Mouse (Mus musculus): ENCODE results near the gene Smarcb1. TPM values are rescaled to one million over a fixed set of nuclear protein-coding genes. Genes with fewer than 3 reads are reported as not detected.

Smarcb1 gene
- polyA plus RNA-seq, 1 experiment from 2014 or later, result 263 TPM

- Histone ChIP-seq H3K27me3 (ENCODE audit: control insufficient read depth, insufficient read depth, low read length) (peaks cover 24% of the 10 kb centered on the region), H3K4me3 (ENCODE audit: low read depth, low read length) (no peak overlapping the region), H3K9me3 (ENCODE audit: control insufficient read depth, low read length) (no peaks in the 10 kb centered on the region), H3K9ac (ENCODE audit: low read length) (no peak overlapping the region), H3K4me1 (ENCODE audit: control insufficient read depth, insufficient read depth, low read length) (peaks cover 9% of the 10 kb centered on the region; the same call in 1 of the 2 replicates), H3K4me2 (ENCODE audit: low read depth, severe bottlenecking) (no peak overlapping the region), H3K27ac (replicated peaks; ENCODE audit: low read depth, low read length) (no peak overlapping the region), H3K36me3 (ENCODE audit: control insufficient read depth, insufficient read depth, low read length) (no peaks in the 10 kb centered on the region)
- no peak for ATAC-seq (ENCODE audit: insufficient number of reproducible peaks, low FRiP score, low TSS enrichment, low read depth)
- WGBS, result 32% methylated on average over 18 of the region's 18 CpGs
- DNase-seq (ENCODE audit: low spot score), result no peak
These were observed 15.7 kb upstream of the Smarcb1 start for GRCm38 (mm10) chr10:75936909-75937667.

DNA sequence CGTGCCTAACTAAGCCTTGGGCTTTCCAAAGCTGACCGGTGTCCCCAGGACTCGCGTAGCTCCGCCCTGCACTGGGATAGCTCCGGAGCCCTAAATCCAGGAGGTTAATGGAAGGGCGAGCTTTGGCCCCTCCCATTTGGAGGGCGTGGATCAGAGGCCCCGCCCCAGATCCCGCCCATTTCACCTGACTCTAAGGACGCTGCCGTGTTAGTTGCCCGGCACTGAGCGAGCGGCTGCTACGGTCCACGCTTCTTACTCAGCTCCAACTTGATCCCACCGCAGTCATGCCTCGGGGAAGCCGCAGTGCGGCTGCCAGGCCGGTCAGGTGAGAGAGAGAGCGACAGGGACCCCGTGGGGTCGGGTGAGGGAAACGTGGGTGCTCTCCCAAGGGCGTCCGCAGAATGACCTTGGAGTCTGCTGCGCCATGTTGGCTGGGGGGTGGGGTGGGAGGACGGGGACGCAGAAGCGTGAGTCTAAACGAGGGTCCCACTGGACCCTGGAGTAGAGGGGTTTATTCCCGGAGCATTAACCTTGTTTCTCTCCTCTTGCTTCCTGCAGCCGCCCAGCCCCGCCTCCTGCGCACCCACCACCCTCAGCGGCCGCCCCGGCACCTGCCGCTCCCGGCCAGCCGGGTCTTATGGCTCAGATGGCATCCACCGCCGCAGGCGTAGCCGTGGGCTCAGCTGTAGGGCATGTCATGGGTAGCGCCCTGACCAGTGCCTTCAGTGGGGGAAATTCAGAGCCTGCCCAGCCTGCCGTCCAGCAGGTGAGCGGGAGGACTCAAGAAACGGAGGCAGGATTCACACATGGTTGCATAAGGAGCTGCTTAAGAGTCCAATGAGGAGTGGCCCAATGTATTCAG lies 14.5 kb upstream of the Smarcb1 start, which contains the start of gene Mmp11:
TSS of gene Mmp11 (minus strand) at position 817 of the 862 bp plus-strand sequence.
- peaks cover 9% of the 10 kb centered on the region; the same call in 1 of the 2 replicates for H3K4me1 ChIP-seq (ENCODE audit: control insufficient read depth, insufficient read depth, low read length)
- H3K27ac ChIP-seq (replicated peaks; ENCODE audit: low read depth, low read length), result no peak within 1 kb of the TSS
- H3K27me3 ChIP-seq (ENCODE audit: control insufficient read depth, insufficient read depth, low read length), result peaks cover 24% of the 10 kb centered on the region
- DNase-seq (ENCODE audit: low spot score), result peak; percentile 85
- H3K9me3 ChIP-seq (ENCODE audit: control insufficient read depth, low read length), result no peaks in the 10 kb centered on the region
- no peak within 1 kb of the TSS; the same call in 1 of the 2 replicates for H3K9ac ChIP-seq (ENCODE audit: low read length)
- H3K4me2 ChIP-seq (ENCODE audit: low read depth, severe bottlenecking), result peak within 1 kb of the TSS; percentile 89
- WGBS, result 2% methylated on average over 51 of the region's 51 CpGs
- peak within 1 kb of the TSS; percentile 38 for H3K4me3 ChIP-seq (ENCODE audit: low read depth, low read length)
- ATAC-seq (ENCODE audit: insufficient number of reproducible peaks, low FRiP score, low TSS enrichment, low read depth), result peak; percentile 60; the same call in 1 of the 2 replicates
- no peaks in the 10 kb centered on the region for H3K36me3 ChIP-seq (ENCODE audit: control insufficient read depth, insufficient read depth, low read length)

DNA sequence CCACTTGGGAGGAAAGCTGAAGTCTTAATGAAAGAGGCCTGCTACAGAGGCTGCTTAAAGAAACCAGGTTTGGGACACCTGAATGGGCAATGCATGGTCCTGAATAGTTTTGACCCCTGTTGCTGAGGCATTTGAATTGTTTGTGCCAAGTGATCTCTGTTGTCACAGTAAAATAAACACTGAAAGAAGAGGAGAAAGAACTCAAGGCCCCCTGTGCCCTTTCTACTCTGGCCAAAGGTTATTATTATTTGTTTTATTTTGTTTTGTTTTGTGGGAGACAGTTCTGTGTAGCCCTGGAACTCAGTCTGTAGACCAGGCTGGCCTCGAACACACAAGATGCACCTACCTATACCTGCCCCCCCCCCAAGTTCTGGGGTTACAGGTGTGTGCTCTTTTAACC lies 13.6 kb upstream of the Smarcb1 start:
- H3K4me2 ChIP-seq (ENCODE audit: low read depth, severe bottlenecking), result peak overlapping the region; percentile 89
- peaks cover 26% of the 10 kb centered on the region for H3K27me3 ChIP-seq (ENCODE audit: control insufficient read depth, insufficient read depth, low read length)
- no peak overlapping the region for H3K27ac ChIP-seq (replicated peaks; ENCODE audit: low read depth, low read length)
- ATAC-seq (ENCODE audit: insufficient number of reproducible peaks, low FRiP score, low TSS enrichment, low read depth) (no peak), DNase-seq (ENCODE audit: low spot score) (no peak)
- WGBS, result 82% methylated on average over 1 of the region's 1 CpGs
- peaks cover 12% of the 10 kb centered on the region for H3K4me1 ChIP-seq (ENCODE audit: control insufficient read depth, insufficient read depth, low read length)
- no peaks in the 10 kb centered on the region for H3K36me3 ChIP-seq (ENCODE audit: control insufficient read depth, insufficient read depth, low read length)
- no peak overlapping the region for H3K9ac ChIP-seq (ENCODE audit: low read length)
- no peak overlapping the region for H3K4me3 ChIP-seq (ENCODE audit: low read depth, low read length)
- no peaks in the 10 kb centered on the region for H3K9me3 ChIP-seq (ENCODE audit: control insufficient read depth, low read length)

DNA sequence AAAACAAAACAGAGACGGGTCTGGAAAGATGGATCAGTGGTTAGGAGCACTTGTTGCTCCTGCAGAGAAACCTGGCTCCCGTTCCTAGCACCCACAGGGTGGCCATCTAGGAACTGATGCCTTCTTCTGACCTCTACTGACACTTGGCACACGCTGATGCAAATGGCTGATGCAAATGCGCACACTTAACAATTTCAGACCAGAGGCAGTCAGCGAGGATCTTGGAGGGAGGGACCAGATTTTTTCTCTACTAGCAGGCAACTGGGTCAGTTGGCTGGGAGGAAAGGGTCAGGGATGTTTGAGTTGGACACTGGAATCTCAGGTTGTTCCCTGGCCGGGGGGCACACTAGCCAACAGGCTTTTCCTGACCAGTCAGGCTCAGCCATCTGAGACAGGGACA lies 11.5 kb upstream of the Smarcb1 start, which contains the start of gene Chchd10:
TSS of gene Chchd10 (plus strand) at position 240 of the 400 bp plus-strand sequence.
- Histone ChIP-seq H3K9me3 (ENCODE audit: control insufficient read depth, low read length) (no peaks in the 10 kb centered on the region), H3K27ac (replicated peaks; ENCODE audit: low read depth, low read length) (no peak within 1 kb of the TSS), H3K27me3 (ENCODE audit: control insufficient read depth, insufficient read depth, low read length) (peaks cover 21% of the 10 kb centered on the region), H3K4me2 (ENCODE audit: low read depth, severe bottlenecking) (peak within 1 kb of the TSS; percentile 86), H3K9ac (ENCODE audit: low read length) (peak within 1 kb of the TSS; percentile 92), H3K4me1 (ENCODE audit: control insufficient read depth, insufficient read depth, low read length) (peaks cover 12% of the 10 kb centered on the region), H3K36me3 (ENCODE audit: control insufficient read depth, insufficient read depth, low read length) (no peaks in the 10 kb centered on the region), H3K4me3 (ENCODE audit: low read depth, low read length) (peak within 1 kb of the TSS; percentile 67)
- DNase-seq (ENCODE audit: low spot score) (no peak), ATAC-seq (ENCODE audit: insufficient number of reproducible peaks, low FRiP score, low TSS enrichment, low read depth) (no peak)
- 33% methylated on average over 6 of the region's 6 CpGs for WGBS

DNA sequence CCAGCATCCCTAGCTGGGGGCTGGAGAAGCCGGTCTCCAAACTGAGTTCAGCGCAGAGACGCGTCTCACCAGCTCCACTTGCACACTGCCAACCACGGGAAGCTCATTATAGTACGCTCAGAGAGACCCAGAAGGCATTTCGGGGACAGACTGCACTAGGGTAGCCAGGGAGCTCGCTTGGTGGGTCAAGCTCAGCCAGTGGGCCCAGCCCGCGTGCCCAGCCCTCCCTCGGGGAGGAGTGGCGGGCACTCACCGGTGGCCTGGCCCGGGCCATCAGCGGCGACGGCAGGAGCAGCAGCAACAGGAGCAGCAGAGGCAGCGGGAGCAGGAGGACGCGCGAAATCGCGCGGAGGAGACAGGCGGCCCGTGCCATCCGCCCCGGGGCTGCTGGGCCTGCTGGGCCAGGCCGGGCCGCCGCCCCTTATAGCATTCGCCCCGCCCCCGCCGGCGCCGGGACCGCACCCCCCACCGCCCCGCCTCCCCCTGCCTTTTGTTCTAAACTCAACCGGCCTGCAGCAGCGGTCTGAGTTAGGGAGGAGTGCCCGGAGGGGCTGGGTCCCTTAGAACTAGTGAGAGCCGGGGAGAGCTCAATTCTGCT lies 10.8 kb upstream of the Smarcb1 start:
- Histone ChIP-seq H3K27ac (replicated peaks; ENCODE audit: low read depth, low read length) (no peak overlapping the region), H3K4me3 (ENCODE audit: low read depth, low read length) (peak overlapping the region; percentile 67), H3K27me3 (ENCODE audit: control insufficient read depth, insufficient read depth, low read length) (peaks cover 16% of the 10 kb centered on the region), H3K4me1 (ENCODE audit: control insufficient read depth, insufficient read depth, low read length) (peaks cover 12% of the 10 kb centered on the region), H3K9ac (ENCODE audit: low read length) (peak overlapping the region; percentile 92), H3K36me3 (ENCODE audit: control insufficient read depth, insufficient read depth, low read length) (no peaks in the 10 kb centered on the region), H3K4me2 (ENCODE audit: low read depth, severe bottlenecking) (peak overlapping the region; percentile 86), H3K9me3 (ENCODE audit: control insufficient read depth, low read length) (no peaks in the 10 kb centered on the region)
- under 1% methylated on average over 43 of the region's 44 CpGs for WGBS
- ATAC-seq (ENCODE audit: insufficient number of reproducible peaks, low FRiP score, low TSS enrichment, low read depth) (peak; percentile 64), DNase-seq (ENCODE audit: low spot score) (peak; percentile 80)

GRCm38 (mm10) chr10:75931311-75931710 lies 9.9 kb upstream of the Smarcb1 start:
- no peak for ATAC-seq (ENCODE audit: insufficient number of reproducible peaks, low FRiP score, low TSS enrichment, low read depth)
- Histone ChIP-seq H3K4me2 (ENCODE audit: low read depth, severe bottlenecking) (peak overlapping the region; percentile 86), H3K9me3 (ENCODE audit: control insufficient read depth, low read length) (no peaks in the 10 kb centered on the region), H3K9ac (ENCODE audit: low read length) (peak overlapping the region; percentile 92), H3K4me3 (ENCODE audit: low read depth, low read length) (peak overlapping the region; percentile 67), H3K27ac (replicated peaks; ENCODE audit: low read depth, low read length) (no peak overlapping the region), H3K36me3 (ENCODE audit: control insufficient read depth, insufficient read depth, low read length) (no peaks in the 10 kb centered on the region; the same call in 1 of the 2 replicates), H3K4me1 (ENCODE audit: control insufficient read depth, insufficient read depth, low read length) (peaks cover 12% of the 10 kb centered on the region), H3K27me3 (ENCODE audit: control insufficient read depth, insufficient read depth, low read length) (peaks cover 8% of the 10 kb centered on the region; the same call in 1 of the 2 replicates)
- 32% methylated on average over 7 of the region's 7 CpGs for WGBS
- no peak for DNase-seq (ENCODE audit: low spot score)

DNA sequence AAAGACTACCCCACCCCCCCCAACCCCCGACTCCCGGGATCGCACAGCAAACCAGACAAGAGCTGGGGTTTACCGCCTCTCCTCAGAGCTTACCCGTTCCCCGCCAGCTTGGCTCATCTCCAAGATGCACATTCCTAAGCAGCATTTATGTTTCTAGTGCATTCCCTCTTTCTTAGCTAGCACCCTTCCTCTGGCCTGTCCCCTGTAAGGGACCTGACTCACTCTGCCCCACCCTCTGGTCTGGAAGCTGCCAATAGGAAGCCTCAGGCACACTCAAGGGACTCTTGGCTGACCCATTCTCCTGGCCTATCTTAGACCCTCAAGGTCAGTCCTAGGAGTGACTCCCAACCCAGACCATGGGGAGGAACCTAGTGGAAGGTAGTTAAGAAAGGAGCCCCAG lies 8.9 kb upstream of the Smarcb1 start:
- 31% methylated on average over 6 of the region's 6 CpGs for WGBS
- Histone ChIP-seq H3K36me3 (ENCODE audit: control insufficient read depth, insufficient read depth, low read length) (no peaks in the 10 kb centered on the region; the same call in 1 of the 2 replicates), H3K4me3 (ENCODE audit: low read depth, low read length) (no peak overlapping the region), H3K27me3 (ENCODE audit: control insufficient read depth, insufficient read depth, low read length) (peaks cover 2% of the 10 kb centered on the region; the same call in 1 of the 2 replicates), H3K9me3 (ENCODE audit: control insufficient read depth, low read length) (no peaks in the 10 kb centered on the region), H3K27ac (replicated peaks; ENCODE audit: low read depth, low read length) (no peak overlapping the region), H3K4me1 (ENCODE audit: control insufficient read depth, insufficient read depth, low read length) (peaks cover 9% of the 10 kb centered on the region), H3K9ac (ENCODE audit: low read length) (no peak overlapping the region), H3K4me2 (ENCODE audit: low read depth, severe bottlenecking) (no peak overlapping the region)
- ATAC-seq (ENCODE audit: insufficient number of reproducible peaks, low FRiP score, low TSS enrichment, low read depth) (no peak), DNase-seq (ENCODE audit: low spot score) (no peak)

GRCm38 (mm10) chr10:75926396-75926795 lies 5.0 kb upstream of the Smarcb1 start:
- peaks cover 6% of the 10 kb centered on the region for H3K4me1 ChIP-seq (ENCODE audit: control insufficient read depth, insufficient read depth, low read length)
- H3K4me3 ChIP-seq (ENCODE audit: low read depth, low read length), result no peak overlapping the region
- no peaks in the 10 kb centered on the region; the same call in 1 of the 2 replicates for H3K36me3 ChIP-seq (ENCODE audit: control insufficient read depth, insufficient read depth, low read length)
- H3K27ac ChIP-seq (replicated peaks; ENCODE audit: low read depth, low read length), result no peak overlapping the region
- DNase-seq (ENCODE audit: low spot score), result no peak
- H3K4me2 ChIP-seq (ENCODE audit: low read depth, severe bottlenecking), result no peak overlapping the region
- peaks cover 2% of the 10 kb centered on the region; the same call in 1 of the 2 replicates for H3K27me3 ChIP-seq (ENCODE audit: control insufficient read depth, insufficient read depth, low read length)
- H3K9me3 ChIP-seq (ENCODE audit: control insufficient read depth, low read length), result no peaks in the 10 kb centered on the region
- no peak for ATAC-seq (ENCODE audit: insufficient number of reproducible peaks, low FRiP score, low TSS enrichment, low read depth)
- H3K9ac ChIP-seq (ENCODE audit: low read length), result 0 out of 2 replicates have a peak overlapping the region, but pooled peaks have one; percentile 12
- WGBS, result 72% methylated on average over 13 of the region's 13 CpGs
